Mouse (Mus musculus) activated CD4-positive, CD25-positive, alpha-beta regulatory T cell, adult 9 weeks (primary cell): ENCODE measurements around the gene Olfr175-ps1. TPM values are rescaled to one million over a fixed set of nuclear protein-coding genes. Genes with fewer than 3 reads are reported as not detected.

Experiments
- polyA plus RNA-seq: library from polyadenylated mRNA; unstranded; fragments of 100-300 nt; shearing (Covaris generic); gene quantifications from one replicate; pipeline ENCODE4 v1.2.1, GENCODE M21; 2017

Olfr175-ps1 gene
- polyA plus RNA-seq = not detected

GRCm38 (mm10) chr16:58826732-58827319 is at the start of gene Olfr175-ps1:
TSS of gene Olfr175-ps1 (minus strand) at chr16:58826782.

GRCm38 (mm10) chr16:58874668-58875067 is 48.1 kb upstream of the Olfr175-ps1 start, which contains the start of gene Olfr177:
TSS of gene Olfr177 (minus strand) at chr16:58874768.

GRCm38 (mm10) chr16:58800168-58800567 is 26.4 kb downstream of the Olfr175-ps1 start, which contains the start of gene Olfr173:
TSS of gene Olfr173 (minus strand) at chr16:58800268.

Other genes starting within 250 kb of the Olfr175-ps1 start
- not detected for gene Gm813, start 209.8 kb downstream of the Olfr175-ps1 start, polyA plus RNA-seq
- not detected for gene E330017A01Rik, start 188.0 kb downstream of the Olfr175-ps1 start, polyA plus RNA-seq
- 26.9 TPM for gene Cpox, start 156.5 kb downstream of the Olfr175-ps1 start, polyA plus RNA-seq
- 18.7 TPM for gene Gpr15, start 107.7 kb downstream of the Olfr175-ps1 start, polyA plus RNA-seq
- gene Cldnd1, start 98.9 kb downstream of the Olfr175-ps1 start, polyA plus RNA-seq = 128 TPM
- not detected for gene Olfr172, start 63.6 kb downstream of the Olfr175-ps1 start, polyA plus RNA-seq
- gene Olfr173, start 26.5 kb downstream of the Olfr175-ps1 start, polyA plus RNA-seq = 1.9 TPM
- gene Olfr177, start 48.0 kb upstream of the Olfr175-ps1 start, polyA plus RNA-seq = not detected
- gene Olfr178, start 65.3 kb upstream of the Olfr175-ps1 start, polyA plus RNA-seq = not detected
- gene Olfr181, start 102.0 kb upstream of the Olfr175-ps1 start, polyA plus RNA-seq = not detected
- not detected for gene Olfr180, start 102.6 kb upstream of the Olfr175-ps1 start, polyA plus RNA-seq
- not detected for gene Olfr183, start 168.6 kb upstream of the Olfr175-ps1 start, polyA plus RNA-seq
- gene Olfr186, start 203.5 kb upstream of the Olfr175-ps1 start, polyA plus RNA-seq = not detected
- not detected for gene Olfr187, start 213.0 kb upstream of the Olfr175-ps1 start, polyA plus RNA-seq